Mouse (Mus musculus) bone marrow macrophage, adult 2 months (primary cell): ENCODE results near the gene Slc36a1.

Source experiments
- CTCF ChIP-seq: IDR thresholded peaks from 2 replicates; pipeline ENCODE4 v1.5.1; 2012; ENCODE audit warnings: low read depth, mild to moderate bottlenecking, low read length, moderate library complexity
- POLR2A ChIP-seq: IDR thresholded peaks from 2 replicates; pipeline ENCODE4 v1.6.1; 2012; ENCODE audit warnings: mild to moderate bottlenecking, low read depth, low read length, borderline replicate concordance

GRCm38 (mm10) chr11:55168504-55168903 lies 35.6 kb upstream of the Slc36a1 start:
- TF ChIP-seq CTCF (no peak), POLR2A (no peak)
